Mouse (Mus musculus) regulatory T cell (primary cell): ENCODE data around the gene Dock1.

Source experiments
- in situ Hi-C: fragments of 300-600 bp; cut with MboI, MseI; formaldehyde crosslinking; loops from one replicate; pipeline ENCODE4 v1.15.1; 2025; ENCODE audit warnings: high pct_unique_total_duplicates

The Dock1 gene

GRCm38 (mm10) chr7:134959086-134959485 lies 288.6 kb downstream of the Dock1 start:
- in situ Hi-C loops, result no loop called here

GRCm38 (mm10) chr7:134960871-134961270 lies 290.4 kb downstream of the Dock1 start:
- in situ Hi-C loops, result no loop called here

DNA sequence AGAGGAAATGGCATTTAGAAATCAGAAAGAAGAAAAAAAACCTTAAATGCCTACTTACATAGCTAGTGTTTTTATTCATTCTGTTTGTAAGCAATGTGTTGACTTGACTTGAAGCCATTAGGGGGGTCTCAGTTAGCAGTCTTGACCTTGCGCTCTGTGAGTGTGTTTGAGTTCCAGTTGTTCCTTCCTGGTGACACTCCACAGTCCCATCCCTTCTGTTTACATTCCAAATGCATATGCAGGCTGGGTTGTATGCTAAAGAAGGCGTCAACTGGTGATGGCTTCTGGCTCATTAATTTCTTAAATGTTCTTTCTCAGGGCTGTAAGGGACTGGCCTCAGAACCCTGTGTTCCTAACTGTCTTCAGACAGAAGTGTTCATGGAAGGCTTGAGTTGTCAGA lies 291.2 kb downstream of the Dock1 start:
- in situ Hi-C loops, result no loop called here

- in situ Hi-C loops, result no loop called here
Observed at GRCm38 (mm10) chr7:134990244-134990643, 319.8 kb downstream of the Dock1 start.

- in situ Hi-C loops, result no loop called here
Observed at GRCm38 (mm10) chr7:134990911-134991310, 320.5 kb downstream of the Dock1 start.

GRCm38 (mm10) chr7:134994983-134995382 lies 324.5 kb downstream of the Dock1 start:
- in situ Hi-C loops, result no loop called here

GRCm38 (mm10) chr7:135002216-135002615 lies 331.8 kb downstream of the Dock1 start:
- in situ Hi-C loops, result no loop called here

- in situ Hi-C loops, result no loop called here
Observed at GRCm38 (mm10) chr7:135002891-135003290, 332.4 kb downstream of the Dock1 start.

- in situ Hi-C loops, result no loop called here
Observed at GRCm38 (mm10) chr7:135005964-135006560, 335.6 kb downstream of the Dock1 start.

- in situ Hi-C loops, result no loop called here
Observed at GRCm38 (mm10) chr7:135008021-135008420, 337.6 kb downstream of the Dock1 start.

DNA sequence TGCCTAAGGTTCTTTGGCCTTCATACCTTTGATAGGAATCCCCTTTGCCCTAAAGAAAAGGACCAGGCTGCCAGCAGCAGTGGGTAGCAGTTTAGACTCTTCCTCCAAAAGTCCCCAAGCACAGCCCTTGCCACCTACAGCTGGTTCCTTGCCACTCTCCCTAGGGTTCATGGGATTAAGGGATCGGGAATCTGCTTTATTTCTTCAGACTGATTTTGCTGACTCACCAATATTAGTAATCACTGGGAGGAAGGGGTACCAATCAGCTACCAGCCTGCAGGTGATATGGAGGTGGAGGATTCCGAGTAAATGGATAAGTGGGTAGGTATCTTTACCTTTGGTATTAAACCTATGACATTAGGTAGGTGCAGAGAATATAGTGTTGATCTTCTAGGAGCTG lies 340.5 kb downstream of the Dock1 start:
- in situ Hi-C loops, result no loop called here

DNA sequence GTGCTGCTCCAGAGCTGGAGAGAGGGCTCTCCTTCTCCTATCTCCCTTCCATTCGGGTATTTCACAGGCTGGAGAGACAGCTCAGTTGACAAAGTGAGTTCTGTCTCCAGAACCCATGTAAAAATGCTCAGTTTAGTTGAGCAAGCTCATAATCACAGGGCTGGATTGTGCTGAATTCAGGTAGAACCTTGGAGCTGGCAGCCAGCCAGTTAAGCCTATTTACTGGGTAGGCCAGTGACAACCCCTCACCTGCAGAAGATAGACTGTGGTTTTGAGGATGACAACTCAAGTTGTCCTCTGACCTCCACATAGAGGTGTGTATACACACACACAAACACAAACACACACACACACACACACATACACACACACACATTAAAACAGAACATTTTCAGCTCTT lies 347.1 kb downstream of the Dock1 start:
- in situ Hi-C loops, result no loop called here

DNA sequence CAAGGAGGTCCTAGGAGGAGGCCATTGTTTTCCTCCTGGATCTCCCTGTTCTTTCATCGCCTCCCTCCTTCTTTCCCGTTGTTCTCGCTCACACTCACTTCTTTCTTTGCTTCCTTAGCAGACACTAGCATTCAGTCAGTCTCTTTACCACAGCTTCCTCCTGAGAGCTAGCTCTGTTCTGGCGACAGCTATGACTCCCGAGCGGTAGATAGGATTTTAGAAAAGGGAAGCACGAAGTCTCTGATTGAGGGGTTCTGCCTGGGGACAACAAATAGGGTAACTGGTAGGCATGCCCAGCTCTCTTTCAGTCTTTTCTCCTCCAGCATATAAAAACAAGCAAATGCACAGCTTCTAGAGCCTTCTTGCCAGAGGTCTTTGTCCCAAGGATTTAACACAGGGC lies 350.3 kb downstream of the Dock1 start:
- in situ Hi-C loops, result no loop called here

DNA sequence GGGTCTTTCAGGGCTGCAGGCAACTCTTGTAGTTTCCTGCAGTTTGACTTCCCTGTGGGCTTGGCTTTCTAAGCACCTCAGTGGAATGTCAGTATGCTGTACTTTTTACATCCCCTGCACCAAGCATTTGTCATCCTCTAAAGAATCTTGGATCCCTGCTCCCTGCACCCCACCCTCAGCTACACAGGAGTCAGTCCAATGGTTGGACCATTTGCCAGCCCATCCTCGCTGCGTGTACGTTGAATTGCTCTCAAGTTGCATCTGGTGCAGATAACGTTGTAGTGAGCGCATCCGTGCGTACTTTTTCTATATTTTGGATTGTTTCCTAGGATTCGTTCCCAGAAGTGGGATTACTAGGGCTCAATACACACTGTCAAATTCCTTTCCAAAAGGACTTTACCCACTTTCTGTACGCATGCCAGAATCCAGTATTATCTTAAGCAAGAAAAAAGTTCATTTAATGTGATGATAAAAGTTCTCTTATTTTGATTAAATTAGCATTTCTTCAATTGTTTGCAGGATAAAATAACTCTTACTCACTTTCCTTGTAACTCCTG lies 351.2 kb downstream of the Dock1 start:
- in situ Hi-C loops, result no loop called here

- in situ Hi-C loops, result no loop called here
Observed at GRCm38 (mm10) chr7:135024531-135024930, 354.1 kb downstream of the Dock1 start.

- in situ Hi-C loops, result no loop called here
Observed at GRCm38 (mm10) chr7:135028716-135029115, 358.3 kb downstream of the Dock1 start.

GRCm38 (mm10) chr7:135029136-135029535 lies 358.7 kb downstream of the Dock1 start:
- in situ Hi-C loops, result no loop called here

GRCm38 (mm10) chr7:135031466-135031865 lies 361.0 kb downstream of the Dock1 start:
- in situ Hi-C loops, result no loop called here

- in situ Hi-C loops, result no loop called here
Observed at GRCm38 (mm10) chr7:135034811-135035210, 364.4 kb downstream of the Dock1 start.

- in situ Hi-C loops, result no loop called here
Observed at GRCm38 (mm10) chr7:135035651-135036050, 365.2 kb downstream of the Dock1 start.

DNA sequence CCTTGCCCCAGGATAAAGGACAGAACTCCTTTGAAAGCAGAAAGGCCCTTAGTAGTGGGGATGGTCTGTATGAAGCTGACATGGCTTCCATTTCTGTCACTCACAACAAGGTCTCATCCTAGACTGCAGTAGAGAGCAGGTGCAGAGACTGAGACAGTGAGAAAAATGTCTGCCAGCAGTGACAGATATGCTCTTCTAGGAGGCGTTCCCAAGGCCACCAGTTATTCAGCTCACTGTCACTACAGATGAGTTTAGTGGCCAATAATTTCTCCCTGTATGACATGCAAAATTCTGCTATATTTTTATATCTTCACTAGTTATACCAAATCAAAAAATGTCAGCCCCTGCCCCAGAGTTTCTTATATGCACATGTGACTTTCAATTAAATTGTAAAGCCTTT lies 368.5 kb downstream of the Dock1 start:
- in situ Hi-C loops, result no loop called here

GRCm38 (mm10) chr7:135043931-135044765 lies 373.7 kb downstream of the Dock1 start:
- in situ Hi-C loops, result no loop called here

- in situ Hi-C loops, result no loop called here
Observed at GRCm38 (mm10) chr7:135049416-135049815, 379.0 kb downstream of the Dock1 start.
